Mouse (Mus musculus) forebrain, postnatal 0 days (tissue): Measurements from ENCODE around the gene Psors1c2. TPM values are rescaled to one million over a fixed set of nuclear protein-coding genes. Genes with fewer than 3 reads are reported as not detected.

Experiments
- ATAC-seq: fragments of 200-750 bp; cut with Nextera tagmentation; 2 replicates; pipeline ENCODE4 v1.8.0; 2017; ENCODE audit warnings: mild to moderate bottlenecking, moderate library complexity
- DNase-seq: peaks from one replicate; pipeline ENCODE4 v3.0.0-alpha.2; 2015
- H3K27ac ChIP-seq: fragments of 300-500 bp; sonication (generic); 2 replicates; pipeline ENCODE4 v1.5.1; 2014; ENCODE audit warnings: low read depth, mild to moderate bottlenecking, antibody characterized with exemption, low read length, moderate library complexity, mixed read lengths
- H3K27me3 ChIP-seq: fragments of 300-500 bp; sonication (generic); 2 replicates; pipeline ENCODE4 v1.6.1; 2014; ENCODE audit warnings: mild to moderate bottlenecking, low read length, mixed read lengths; ENCODE audit not compliant: insufficient read depth
- H3K36me3 ChIP-seq: fragments of 300-500 bp; sonication (generic); 2 replicates; pipeline ENCODE4 v1.6.1; 2014; ENCODE audit warnings: mild to moderate bottlenecking, moderate library complexity; ENCODE audit not compliant: insufficient read depth
- H3K4me1 ChIP-seq: fragments of 300-500 bp; sonication (generic); 2 replicates; pipeline ENCODE4 v1.6.1; 2014; ENCODE audit warnings: antibody characterized with exemption; ENCODE audit not compliant: insufficient read depth
- H3K4me2 ChIP-seq: fragments of 300-500 bp; sonication (generic); 2 replicates; pipeline ENCODE4 v1.6.1; 2014; ENCODE audit warnings: low read depth, mild to moderate bottlenecking, moderate library complexity
- H3K4me3 ChIP-seq: fragments of 300-500 bp; sonication (generic); 2 replicates; pipeline ENCODE4 v1.5.1; 2014; ENCODE audit warnings: low read depth, low read length, mixed read lengths
- H3K9ac ChIP-seq: fragments of 300-500 bp; sonication (generic); 2 replicates; pipeline ENCODE4 v1.6.1; 2014; ENCODE audit warnings: mild to moderate bottlenecking
- H3K9me3 ChIP-seq: fragments of 300-500 bp; sonication (generic); 2 replicates; pipeline ENCODE4 v1.6.1; 2016; ENCODE audit warnings: low read length
- CTCF ChIP-seq: sonication (generic); IDR thresholded peaks from 2 replicates; pipeline ENCODE4 v1.5.1; 2016; ENCODE audit warnings: antibody characterized with exemption, control low read depth, low read depth
- WGBS: fragments of 180-500 bp; shearing (Covaris S2); extraction: QIAGEN DNeasy Blood & Tissue Kit; methylation state at CpG from one replicate; pipeline ENCODE4 v1.1.7; 2014; 5-methylcytosine and 5-hydroxymethylcytosine counted together
- polyA plus RNA-seq: library from polyadenylated mRNA; unstranded; fragments of >200 nt; fragmentation: Nextera tagmentation; extraction: Ambion mirVana; gene quantifications from 2 replicates; pipeline ENCODE4 v1.2.1, GENCODE M21; 2015
- total RNA-seq: library from RNA; depleted of rRNA; stranded (reverse); fragments of >200 nt; gene quantifications from 2 replicates; pipeline ENCODE4 v1.2.3, GENCODE M21; 2014

The Psors1c2 gene
- total and polyA plus RNA-seq, 2 experiments from 2014 or later: 0.31 to 0.76 TPM

GRCm38 (mm10) chr17:35542761-35543411 is 9.9 kb downstream of the Psors1c2 start:
- Histone ChIP-seq H3K9me3 (no peaks in the 10 kb centered on the region), H3K4me2 (no peak overlapping the region), H3K27me3 (no peaks in the 10 kb centered on the region), H3K4me3 (no peak overlapping the region), H3K4me1 (no peaks in the 10 kb centered on the region), H3K36me3 (no peaks in the 10 kb centered on the region), H3K27ac (no peak overlapping the region), H3K9ac (no peak overlapping the region)
- ATAC-seq (no peak), DNase-seq (no peak)
- 74% methylated on average over 15 of the region's 15 CpGs for WGBS
- no peak for TF ChIP-seq CTCF

- H3K36me3 ChIP-seq: no peaks in the 10 kb centered on the region
- no peaks in the 10 kb centered on the region for H3K9me3 ChIP-seq
- H3K4me3 ChIP-seq: no peak overlapping the region
- H3K9ac ChIP-seq: no peak overlapping the region
- no peak overlapping the region for H3K4me2 ChIP-seq
- DNase-seq (no peak), ATAC-seq (no peak)
- 33% methylated on average over 14 of the region's 14 CpGs for WGBS
- no peaks in the 10 kb centered on the region for H3K27me3 ChIP-seq
- no peak overlapping the region for H3K27ac ChIP-seq
- no peak for TF ChIP-seq CTCF
- no peaks in the 10 kb centered on the region for H3K4me1 ChIP-seq
Measured at GRCm38 (mm10) chr17:35543412-35543861, 10.4 kb downstream of the Psors1c2 start.

GRCm38 (mm10) chr17:35544001-35544400 is 11.0 kb downstream of the Psors1c2 start:
- no peak for DNase-seq
- Histone ChIP-seq H3K4me2 (no peak overlapping the region), H3K9me3 (no peaks in the 10 kb centered on the region), H3K4me3 (no peak overlapping the region), H3K36me3 (no peaks in the 10 kb centered on the region), H3K27ac (no peak overlapping the region), H3K9ac (no peak overlapping the region), H3K27me3 (no peaks in the 10 kb centered on the region), H3K4me1 (no peaks in the 10 kb centered on the region)
- ATAC-seq: no peak
- no peak for TF ChIP-seq CTCF
- WGBS: 83% methylated on average over 6 of the region's 6 CpGs

- peak; percentile 75 for DNase-seq
- peak; percentile 55; the same call in 1 of the 2 replicates for ATAC-seq
- no peak overlapping the region for H3K27ac ChIP-seq
- no peaks in the 10 kb centered on the region for H3K27me3 ChIP-seq
- 33% methylated on average over 6 of the region's 6 CpGs for WGBS
- 0 out of 2 replicates have a peak, but pooled peaks cover 5% of the 10 kb centered on the region for H3K4me1 ChIP-seq
- H3K9ac ChIP-seq: no peak overlapping the region
- no peaks in the 10 kb centered on the region for H3K36me3 ChIP-seq
- H3K9me3 ChIP-seq: no peaks in the 10 kb centered on the region
- TF ChIP-seq CTCF: peak; percentile 84
- H3K4me2 ChIP-seq: no peak overlapping the region
- H3K4me3 ChIP-seq: no peak overlapping the region
Measured at GRCm38 (mm10) chr17:35544680-35545079, 11.7 kb downstream of the Psors1c2 start.

- H3K36me3 ChIP-seq: no peaks in the 10 kb centered on the region
- H3K4me1 ChIP-seq: 0 out of 2 replicates have a peak, but pooled peaks cover 8% of the 10 kb centered on the region
- H3K27ac ChIP-seq: no peak overlapping the region
- ATAC-seq (no peak), DNase-seq (no peak)
- H3K9ac ChIP-seq: no peak overlapping the region
- TF ChIP-seq CTCF: no peak
- WGBS: 43% methylated on average over 2 of the region's 2 CpGs
- H3K4me2 ChIP-seq: no peak overlapping the region
- H3K27me3 ChIP-seq: no peaks in the 10 kb centered on the region
- no peak overlapping the region for H3K4me3 ChIP-seq
- H3K9me3 ChIP-seq: no peaks in the 10 kb centered on the region
Measured at GRCm38 (mm10) chr17:35547465-35547864, 14.5 kb downstream of the Psors1c2 start.

- ATAC-seq: no peak
- TF ChIP-seq CTCF: no peak
- H3K27ac ChIP-seq: no peak overlapping the region
- H3K4me1 ChIP-seq: 0 out of 2 replicates have a peak, but pooled peaks cover 8% of the 10 kb centered on the region
- no peak overlapping the region for H3K4me3 ChIP-seq
- no peak overlapping the region for H3K4me2 ChIP-seq
- H3K9me3 ChIP-seq: no peaks in the 10 kb centered on the region
- H3K9ac ChIP-seq: no peak overlapping the region
- H3K27me3 ChIP-seq: no peaks in the 10 kb centered on the region
- no peak for DNase-seq
- no peaks in the 10 kb centered on the region for H3K36me3 ChIP-seq
- 21% methylated on average over 5 of the region's 5 CpGs for WGBS
Measured at GRCm38 (mm10) chr17:35548636-35549035, 15.6 kb downstream of the Psors1c2 start.

GRCm38 (mm10) chr17:35549437-35550142 is 16.6 kb downstream of the Psors1c2 start:
- no peak overlapping the region for H3K4me2 ChIP-seq

More at GRCm38 (mm10) chr17:35549437-35550142, 16.6 kb downstream of the Psors1c2 start:
- peak; percentile 51 for DNase-seq
- H3K9me3 ChIP-seq: no peaks in the 10 kb centered on the region
- no peak for TF ChIP-seq CTCF
- no peak overlapping the region; the same call in none of the 2 replicates for H3K27ac ChIP-seq
- peak; percentile 75 for ATAC-seq
- H3K4me1 ChIP-seq: 0 out of 2 replicates have a peak, but pooled peaks cover 8% of the 10 kb centered on the region
- no peak overlapping the region for H3K9ac ChIP-seq
- WGBS: 29% methylated on average over 15 of the region's 15 CpGs
- no peak overlapping the region for H3K4me3 ChIP-seq
- no peaks in the 10 kb centered on the region for H3K27me3 ChIP-seq
- no peaks in the 10 kb centered on the region for H3K36me3 ChIP-seq
